Mouse (Mus musculus): ENCODE data around the gene Olfr1269. TPM values are rescaled to one million over a fixed set of nuclear protein-coding genes. Genes with fewer than 3 reads are reported as not detected.

Olfr1269 gene
- not detected for total RNA-seq (2021)
- long read RNA-seq, experiment 1, result 0 reads
- long read RNA-seq, experiment 2, result 0 reads

GRCm38 (mm10) chr2:90121312-90121711 is at the start of gene Olfr1269:
Gene Olfr1269 (minus strand): TSS chr2:90121412.
- intact Hi-C loops (cut with DNase I), result no loop called here
- DNase-seq, result no peak

DNA sequence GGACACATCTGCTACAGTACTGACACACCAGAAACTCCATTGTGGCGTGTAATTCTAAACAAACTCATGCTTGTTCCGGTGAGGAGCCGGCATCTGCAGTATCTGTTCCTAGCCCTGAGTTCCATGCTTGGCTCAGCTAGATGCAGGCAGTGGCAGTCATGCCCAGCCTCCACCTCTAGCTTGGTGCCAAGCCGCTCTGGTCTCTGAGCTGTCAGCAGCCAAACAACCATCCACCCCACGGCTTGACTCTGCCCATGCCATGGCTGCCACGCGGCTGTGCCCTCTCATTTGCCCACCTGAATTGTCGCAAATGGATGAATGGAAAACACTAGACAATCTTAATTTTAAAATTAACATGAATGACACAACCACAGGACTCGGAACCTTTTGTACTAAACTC is 32.7 kb upstream of the Olfr1269 start:
- no peak for DNase-seq
- intact Hi-C loops (cut with DNase I), result no loop called here

GRCm38 (mm10) chr2:90152991-90153390 is 31.8 kb upstream of the Olfr1269 start, which contains the start of gene Olfr1270:
Gene Olfr1270 (minus strand): TSS chr2:90153091.
- intact Hi-C loops (cut with DNase I), result no loop called here
- DNase-seq, result no peak

- intact Hi-C loops (cut with DNase I), result no loop called here
Observed at GRCm38 (mm10) chr2:90142196-90142595, 21.0 kb upstream of the Olfr1269 start, which contains the start of gene Olfr32. Gene Olfr32 (minus strand): TSS chr2:90142296.

DNA sequence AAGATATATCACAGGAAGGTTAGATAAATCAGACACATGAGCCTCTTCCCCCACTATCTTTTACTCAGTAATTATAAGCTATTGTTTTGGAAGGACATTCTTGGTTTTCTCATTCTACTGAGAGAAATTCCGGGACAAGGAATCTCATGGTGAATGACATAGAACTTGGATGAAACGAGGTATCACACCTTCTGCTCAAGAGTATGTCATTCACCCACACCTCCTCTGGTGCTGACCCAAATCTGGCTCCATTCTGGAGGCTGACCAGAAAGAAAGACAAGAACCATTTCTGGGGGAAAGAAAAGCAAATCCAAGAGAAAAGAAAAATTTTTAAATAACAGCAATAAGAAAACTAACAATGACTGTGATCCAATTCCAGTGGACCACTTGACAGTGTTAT is 51.1 kb downstream of the Olfr1269 start:
- no peak for DNase-seq
- intact Hi-C loops (cut with DNase I), result no loop called here

More at GRCm38 (mm10) chr2:90142196-90142595, 21.0 kb upstream of the Olfr1269 start, which contains the start of gene Olfr32:
- no peak for DNase-seq

Other genes starting within 250 kb of the Olfr1269 start
- not detected for gene Olfr1257, start 243.0 kb downstream of the Olfr1269 start, total RNA-seq (2021)
- not detected for gene Olfr1258, start 194.1 kb downstream of the Olfr1269 start, total RNA-seq (2021)
- not detected for gene Olfr1259, start 172.7 kb downstream of the Olfr1269 start, total RNA-seq (2021)
- not detected for gene Olfr1260, start 147.1 kb downstream of the Olfr1269 start, total RNA-seq (2021)
- gene Olfr1261, start 130.2 kb downstream of the Olfr1269 start, total RNA-seq (2021), result not detected
- not detected for gene Olfr1262, start 121.3 kb downstream of the Olfr1269 start, total RNA-seq (2021)
- gene Olfr1263, start 109.3 kb downstream of the Olfr1269 start, total RNA-seq (2021), result not detected
- not detected for gene Olfr1264, start 95.8 kb downstream of the Olfr1269 start, total RNA-seq (2021)
- gene Olfr1265, start 86.1 kb downstream of the Olfr1269 start, total RNA-seq (2021), result not detected
- gene Olfr140, start 57.8 kb downstream of the Olfr1269 start, total RNA-seq (2021), result not detected
- gene Olfr32, start 20.9 kb upstream of the Olfr1269 start, total RNA-seq (2021), result not detected
- gene Olfr1270, start 31.7 kb upstream of the Olfr1269 start, total RNA-seq (2021), result not detected
- gene Olfr1506, start 103.1 kb upstream of the Olfr1269 start, total RNA-seq (2021), result not detected
- not detected for gene Olfr142, start 136.2 kb upstream of the Olfr1269 start, total RNA-seq (2021)
- not detected for gene Olfr1271, start 149.6 kb upstream of the Olfr1269 start, total RNA-seq (2021)
- gene Olfr1272, start 171.4 kb upstream of the Olfr1269 start, total RNA-seq (2021), result not detected
- under 1 TPM in 1 of 2 experiments, not detected in 1; 0.15 TPM for gene Gm13769, start 200.8 kb upstream of the Olfr1269 start, total RNA-seq (2021)